Mouse (Mus musculus): ENCODE results near the gene Dlgap1. TPM values are rescaled to one million over a fixed set of nuclear protein-coding genes. Genes with fewer than 3 reads are reported as not detected.

Dlgap1 gene
- 0.07 and 0.08 TPM in 2 replicates for polyA plus RNA-seq (2016; fragmentation: Nextera tagmentation; extraction: Ambion mirVana)

DNA sequence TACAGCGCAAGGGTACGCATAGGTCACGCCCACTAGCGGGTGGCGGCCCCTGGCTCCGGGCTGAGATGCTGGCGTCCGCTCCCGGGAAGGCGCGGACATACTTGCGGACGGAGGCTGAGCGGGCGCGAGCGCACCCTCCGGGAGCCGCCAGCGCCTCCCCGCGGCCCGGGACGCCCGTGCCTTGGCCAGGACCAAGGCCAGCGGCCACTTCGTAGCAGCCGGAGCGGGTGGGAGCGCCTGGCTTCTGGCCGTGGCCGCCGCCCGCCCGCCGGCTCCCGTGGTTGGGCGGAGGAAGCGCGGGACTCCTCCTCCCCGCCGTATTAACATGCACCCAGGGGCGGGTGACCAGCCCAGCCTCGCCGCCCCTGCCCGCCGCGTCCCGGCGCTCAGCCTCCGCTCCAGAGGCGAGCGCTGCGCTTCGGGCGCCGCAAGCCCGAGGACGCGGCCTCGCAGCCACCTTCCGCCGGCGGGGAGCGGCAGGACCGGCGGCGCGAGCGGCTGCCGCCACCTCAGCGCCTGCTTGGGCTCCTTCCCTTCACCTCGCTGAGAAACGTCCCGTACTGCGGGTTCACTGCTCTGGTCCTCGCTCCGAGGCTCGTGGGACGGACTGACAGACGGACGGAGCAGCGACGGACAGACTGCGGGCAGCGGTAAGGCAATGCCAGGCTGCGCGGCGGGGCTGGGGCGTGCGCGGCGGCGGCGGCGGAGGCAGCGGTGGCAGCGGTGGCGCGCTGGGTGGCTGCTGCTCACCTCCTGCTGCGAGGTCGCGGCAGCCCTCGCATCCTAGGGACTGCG is at the start of gene Dlgap1:
Dlgap1 (plus strand) TSS at position 53 of the 795 bp plus-strand sequence.
- Histone ChIP-seq H3K36me3 (no peaks in the 10 kb centered on the region), H3K9ac (no peak within 1 kb of the TSS), H3K4me3 (peak within 1 kb of the TSS; percentile 42), H3K9me3 (replicated peaks) (no peaks in the 10 kb centered on the region), H3K4me2 (peak within 1 kb of the TSS; percentile 68), H3K27ac (no peak within 1 kb of the TSS), H3K27me3 (replicated peaks) (peaks cover 40% of the 10 kb centered on the region), H3K4me1 (0 out of 2 replicates have a peak, but pooled peaks cover 4% of the 10 kb centered on the region)
- WGBS (ENCODE audit: insufficient replicate concordance), result 2% methylated on average over 100 of the region's 105 CpGs
- peak; percentile 81 for ATAC-seq

DNA sequence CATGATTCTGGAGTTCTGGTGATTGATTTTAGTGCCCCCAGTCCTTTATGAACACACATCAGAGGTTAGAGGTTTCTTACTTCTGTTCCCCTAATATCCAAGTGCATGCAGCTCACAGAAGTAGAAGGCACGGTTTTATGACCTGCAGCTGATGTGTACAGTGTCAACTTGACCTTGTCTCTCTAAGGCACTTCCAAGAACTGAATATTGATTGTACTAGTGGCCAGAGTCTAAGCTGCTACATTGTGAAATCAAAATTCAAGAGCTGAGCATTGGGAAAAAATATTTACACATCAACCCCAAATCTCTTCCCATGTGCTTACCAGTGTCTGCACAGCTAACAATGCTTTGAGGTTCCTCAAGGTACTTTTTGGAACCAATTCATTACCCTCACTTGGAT is 13.9 kb upstream of the Dlgap1 start:
- H3K36me3 ChIP-seq, result no peaks in the 10 kb centered on the region
- H3K9ac ChIP-seq, result no peak overlapping the region
- H3K27me3 ChIP-seq (replicated peaks), result no peaks in the 10 kb centered on the region
- no peak overlapping the region for H3K4me2 ChIP-seq
- 31% methylated on average over 1 of the region's 1 CpGs for WGBS (ENCODE audit: insufficient replicate concordance)
- H3K4me1 ChIP-seq, result no peaks in the 10 kb centered on the region
- no peaks in the 10 kb centered on the region for H3K9me3 ChIP-seq (replicated peaks)
- H3K4me3 ChIP-seq, result no peak overlapping the region
- no peak for ATAC-seq
- no peak overlapping the region for H3K27ac ChIP-seq

DNA sequence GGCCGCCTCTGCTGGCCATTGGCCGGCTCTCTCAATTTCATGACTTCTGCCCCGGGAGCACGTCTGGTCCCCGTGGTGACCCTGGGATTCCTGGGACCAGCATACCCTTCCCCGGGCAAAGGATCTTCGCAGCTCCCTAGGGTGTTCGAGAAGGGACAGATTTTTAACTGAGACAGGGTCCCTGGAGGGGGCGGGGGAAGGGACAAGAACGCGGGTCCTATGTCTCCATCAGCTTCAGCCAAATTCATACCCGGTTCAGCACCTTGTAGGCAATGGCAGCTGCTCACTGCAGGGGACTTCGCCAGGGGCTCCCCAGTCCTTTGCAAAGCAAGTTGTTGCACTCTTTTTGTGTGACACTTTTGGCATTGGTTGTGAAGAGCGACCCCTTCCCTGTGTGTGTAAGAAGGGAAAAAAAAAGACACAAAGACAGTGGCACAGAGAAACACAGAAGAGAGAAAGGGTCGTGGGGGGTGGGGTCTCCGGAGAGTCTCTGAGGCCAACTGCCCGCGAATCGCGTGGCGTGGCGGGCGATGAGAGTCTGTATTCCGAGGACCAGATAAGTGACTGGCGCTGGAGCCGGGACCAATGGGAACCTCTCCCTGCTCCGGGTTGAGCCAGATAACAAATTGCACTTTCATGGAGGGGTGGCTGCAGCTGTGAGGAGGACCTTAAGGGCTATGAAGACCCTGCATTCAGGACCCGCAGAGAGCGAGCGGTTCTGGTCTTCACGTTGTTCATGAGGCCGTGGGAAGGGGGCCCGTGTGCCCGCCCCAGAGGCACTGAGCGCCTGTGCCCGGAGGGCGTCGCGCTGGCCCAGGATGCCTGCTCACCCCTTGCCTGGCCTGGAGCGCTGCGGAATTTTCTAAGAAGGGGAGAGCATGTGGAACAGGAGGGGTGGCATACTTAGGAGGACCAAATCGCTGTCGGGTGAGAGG is 1.2 kb downstream of the Dlgap1 start:
- peaks cover 40% of the 10 kb centered on the region for H3K27me3 ChIP-seq (replicated peaks)
- no peak overlapping the region for H3K9ac ChIP-seq
- WGBS (ENCODE audit: insufficient replicate concordance), result 3% methylated on average over 43 of the region's 43 CpGs
- H3K4me2 ChIP-seq, result peak overlapping the region; percentile 68
- ATAC-seq, result no peak
- H3K4me1 ChIP-seq, result 0 out of 2 replicates have a peak, but pooled peaks cover 4% of the 10 kb centered on the region
- H3K4me3 ChIP-seq, result peak overlapping the region; percentile 42
- no peaks in the 10 kb centered on the region for H3K9me3 ChIP-seq (replicated peaks)
- H3K27ac ChIP-seq, result no peak overlapping the region
- H3K36me3 ChIP-seq, result no peaks in the 10 kb centered on the region

DNA sequence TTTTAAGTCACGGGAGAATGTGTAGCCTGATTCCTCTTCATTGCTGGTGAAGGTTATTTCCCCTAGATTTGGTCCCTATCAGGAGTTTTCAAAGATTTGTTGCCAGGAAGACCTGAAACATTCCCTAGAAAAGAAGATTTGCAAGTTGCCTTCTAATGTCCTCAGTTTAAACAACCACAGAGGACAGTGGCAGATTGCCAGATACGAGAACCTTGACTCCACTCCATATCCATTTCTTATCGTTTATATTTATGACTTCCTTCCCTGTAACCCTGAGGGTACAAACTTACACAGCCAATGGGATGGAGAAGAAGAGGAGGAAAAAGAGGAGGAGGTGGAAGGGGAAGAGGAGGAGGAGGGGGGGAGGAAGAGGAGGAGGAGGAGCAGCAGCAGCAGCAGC is 4.2 kb downstream of the Dlgap1 start:
- 57% methylated on average over 3 of the region's 3 CpGs for WGBS (ENCODE audit: insufficient replicate concordance)
- H3K27me3 ChIP-seq (replicated peaks), result peaks cover 39% of the 10 kb centered on the region
- no peaks in the 10 kb centered on the region for H3K36me3 ChIP-seq
- no peak overlapping the region for H3K27ac ChIP-seq
- H3K4me2 ChIP-seq, result no peak overlapping the region
- H3K9me3 ChIP-seq (replicated peaks), result no peaks in the 10 kb centered on the region
- no peak overlapping the region for H3K4me3 ChIP-seq
- no peak overlapping the region for H3K9ac ChIP-seq
- ATAC-seq, result no peak
- 0 out of 2 replicates have a peak, but pooled peaks cover 4% of the 10 kb centered on the region for H3K4me1 ChIP-seq

DNA sequence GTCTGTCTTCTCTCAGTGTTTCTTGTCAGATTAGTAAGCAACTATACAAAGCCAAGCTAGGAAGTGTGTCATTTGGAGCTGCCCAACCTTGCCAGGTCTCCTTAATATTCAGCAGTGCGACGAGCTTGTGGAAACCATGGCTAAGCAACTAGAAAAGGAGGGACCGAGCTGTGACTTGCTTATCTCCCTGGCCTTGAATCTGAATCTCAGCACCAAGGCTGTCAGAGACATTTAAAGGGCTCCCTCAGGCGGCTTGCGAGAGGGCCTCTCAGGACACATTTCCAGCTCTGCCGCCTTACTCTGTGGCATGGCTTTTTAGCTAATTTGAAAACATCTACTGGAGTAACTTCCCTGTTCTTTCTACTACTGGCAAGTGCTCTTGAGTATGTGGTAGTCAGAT is 5.1 kb downstream of the Dlgap1 start:
- H3K36me3 ChIP-seq, result no peaks in the 10 kb centered on the region
- no peak for ATAC-seq
- 0 out of 2 replicates have a peak, but pooled peaks cover 4% of the 10 kb centered on the region for H3K4me1 ChIP-seq
- peaks cover 31% of the 10 kb centered on the region for H3K27me3 ChIP-seq (replicated peaks)
- H3K9ac ChIP-seq, result no peak overlapping the region
- H3K4me2 ChIP-seq, result no peak overlapping the region
- H3K9me3 ChIP-seq (replicated peaks), result no peaks in the 10 kb centered on the region
- WGBS (ENCODE audit: insufficient replicate concordance), result 49% methylated on average over 6 of the region's 6 CpGs
- H3K4me3 ChIP-seq, result no peak overlapping the region
- H3K27ac ChIP-seq, result no peak overlapping the region

DNA sequence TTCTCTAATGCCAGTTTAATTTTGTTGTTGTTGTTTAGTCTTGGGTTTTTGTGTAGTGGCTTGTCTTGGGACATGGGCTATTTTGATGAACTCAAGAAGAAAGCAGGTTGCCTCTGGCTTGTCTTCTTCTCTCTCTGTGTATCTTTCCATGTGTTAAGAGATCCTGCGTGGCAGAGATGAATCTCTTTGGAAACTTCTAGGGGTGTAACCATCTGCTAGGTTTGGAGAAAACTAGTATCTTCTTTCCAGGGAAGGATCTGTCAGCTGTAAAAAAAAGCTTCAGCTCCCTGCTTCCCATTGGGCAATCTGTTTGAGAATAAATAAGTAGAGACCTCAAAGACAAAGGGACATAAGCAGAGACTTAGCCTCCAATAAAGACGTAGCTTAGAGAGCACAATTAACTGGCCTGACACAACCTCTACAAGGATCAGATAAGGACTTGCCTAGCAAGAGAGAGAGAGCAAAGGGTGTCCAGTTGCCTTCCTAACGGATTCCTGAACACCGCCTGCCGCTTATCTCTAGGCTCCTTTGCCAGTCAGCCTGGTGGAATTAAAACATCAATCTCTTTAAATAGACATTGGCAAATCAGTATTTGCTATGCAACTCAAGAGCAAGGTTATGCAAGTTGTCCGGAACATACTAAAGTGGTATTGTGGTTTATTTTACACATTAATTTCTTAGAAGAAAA is 13.5 kb downstream of the Dlgap1 start:
- Histone ChIP-seq H3K4me1 (no peaks in the 10 kb centered on the region), H3K27me3 (replicated peaks) (no peaks in the 10 kb centered on the region), H3K4me3 (no peak overlapping the region), H3K4me2 (no peak overlapping the region), H3K27ac (no peak overlapping the region), H3K36me3 (no peaks in the 10 kb centered on the region), H3K9me3 (replicated peaks) (no peaks in the 10 kb centered on the region), H3K9ac (no peak overlapping the region)
- ATAC-seq, result no peak
- 66% methylated on average over 6 of the region's 6 CpGs for WGBS (ENCODE audit: insufficient replicate concordance)

DNA sequence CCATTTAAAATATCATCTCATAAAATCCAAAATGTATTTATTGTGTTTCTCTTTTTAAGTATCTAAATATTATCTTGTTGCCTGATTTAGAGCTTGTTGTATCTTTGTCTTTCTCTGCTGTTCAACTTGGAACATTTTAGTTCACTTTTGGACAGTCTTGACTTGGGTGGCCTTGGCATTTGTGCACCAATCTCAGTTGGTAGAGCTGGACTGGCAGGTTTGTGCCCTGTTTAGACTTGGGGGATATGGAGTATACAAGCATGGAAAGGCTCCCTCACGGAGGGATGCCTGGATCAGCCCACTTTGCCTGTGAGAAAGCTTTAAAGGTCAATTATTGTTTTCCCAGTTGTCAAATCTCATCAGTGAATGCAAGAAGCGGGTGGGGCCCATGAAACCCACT is 27.5 kb downstream of the Dlgap1 start:
- Histone ChIP-seq H3K9me3 (replicated peaks) (no peaks in the 10 kb centered on the region), H3K4me2 (no peak overlapping the region), H3K27me3 (replicated peaks) (no peaks in the 10 kb centered on the region), H3K9ac (no peak overlapping the region), H3K27ac (no peak overlapping the region), H3K4me3 (no peak overlapping the region), H3K36me3 (no peaks in the 10 kb centered on the region), H3K4me1 (no peaks in the 10 kb centered on the region)
- no peak for ATAC-seq
- 52% methylated on average over 2 of the region's 2 CpGs for WGBS (ENCODE audit: insufficient replicate concordance)

DNA sequence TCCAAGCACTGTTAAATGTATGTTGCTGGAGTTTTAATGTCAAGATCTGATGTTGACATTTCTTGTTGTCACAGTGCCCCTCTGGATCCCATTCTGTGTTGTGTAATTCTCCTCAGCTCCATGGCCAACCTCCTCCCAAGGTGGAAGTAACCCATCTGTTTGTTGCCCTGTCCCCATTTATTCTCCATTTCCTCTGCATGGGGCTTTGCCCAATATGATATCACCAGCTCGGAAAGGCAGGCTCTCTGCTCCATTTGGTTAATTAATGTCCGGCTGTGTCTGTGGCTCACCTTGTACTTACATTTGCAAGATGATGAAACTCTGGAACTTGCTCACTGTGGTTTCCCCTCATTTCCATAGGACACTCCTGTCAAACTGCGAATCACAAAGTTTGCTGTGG is 33.2 kb downstream of the Dlgap1 start:
- no peak overlapping the region for H3K27ac ChIP-seq
- no peak for ATAC-seq
- no peaks in the 10 kb centered on the region for H3K36me3 ChIP-seq
- H3K9ac ChIP-seq, result no peak overlapping the region
- no peak overlapping the region for H3K4me3 ChIP-seq
- 65% methylated on average over 3 of the region's 3 CpGs for WGBS (ENCODE audit: insufficient replicate concordance)
- no peaks in the 10 kb centered on the region for H3K27me3 ChIP-seq (replicated peaks)
- H3K4me1 ChIP-seq, result no peaks in the 10 kb centered on the region
- no peak overlapping the region for H3K4me2 ChIP-seq
- no peaks in the 10 kb centered on the region for H3K9me3 ChIP-seq (replicated peaks)

DNA sequence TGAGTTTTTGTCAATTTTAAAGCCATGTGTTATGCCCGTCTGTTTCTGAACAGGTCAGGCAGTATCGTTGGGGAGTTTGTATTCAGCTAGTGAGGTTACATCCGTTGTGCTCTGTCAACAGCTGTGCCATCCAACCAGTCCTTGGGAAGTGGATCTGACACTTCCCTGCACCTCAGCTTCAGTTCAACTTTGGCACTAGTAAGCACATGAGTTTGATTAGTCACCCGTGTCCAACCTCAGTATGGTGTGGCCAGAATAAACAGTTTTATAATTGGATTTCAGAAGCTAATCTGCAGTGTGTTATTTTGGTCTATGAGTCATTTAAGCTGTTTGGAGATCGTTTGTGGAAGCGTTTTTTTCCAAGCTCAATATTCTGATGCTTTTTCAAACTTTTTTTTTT is 35.8 kb downstream of the Dlgap1 start:
- no peak for ATAC-seq
- 61% methylated on average over 6 of the region's 6 CpGs for WGBS (ENCODE audit: insufficient replicate concordance)
- H3K4me3 ChIP-seq, result no peak overlapping the region

DNA sequence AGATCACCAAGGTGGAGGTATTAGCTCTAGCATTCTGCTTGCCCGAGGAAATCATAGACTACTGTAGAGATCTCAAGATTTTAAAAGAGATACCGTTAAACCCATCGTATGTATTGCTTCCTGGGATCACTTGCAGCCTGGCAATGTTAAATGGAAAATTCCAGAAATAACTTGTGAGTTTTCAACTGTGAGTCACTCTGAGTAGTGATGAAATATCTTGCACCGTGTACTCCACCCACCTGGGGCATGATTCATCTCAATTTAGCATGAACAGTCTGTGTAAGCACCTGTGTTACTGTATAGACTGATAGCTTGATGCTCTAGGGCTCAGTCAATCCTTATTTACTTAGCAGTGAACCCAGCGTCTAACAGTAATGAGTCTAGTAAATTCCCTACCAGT is 38.7 kb downstream of the Dlgap1 start:
- 71% methylated on average over 5 of the region's 5 CpGs for WGBS (ENCODE audit: insufficient replicate concordance)
- no peak overlapping the region for H3K4me2 ChIP-seq
- no peak overlapping the region for H3K4me3 ChIP-seq
- H3K27me3 ChIP-seq (replicated peaks), result no peaks in the 10 kb centered on the region
- H3K27ac ChIP-seq, result no peak overlapping the region
- no peak for ATAC-seq
- H3K4me1 ChIP-seq, result no peaks in the 10 kb centered on the region
- no peak overlapping the region for H3K9ac ChIP-seq
- H3K9me3 ChIP-seq (replicated peaks), result no peaks in the 10 kb centered on the region
- no peaks in the 10 kb centered on the region for H3K36me3 ChIP-seq

More for the DNA sequence above, 35.8 kb downstream of the Dlgap1 start:
- no peak overlapping the region for H3K4me2 ChIP-seq
- H3K9me3 ChIP-seq (replicated peaks), result no peaks in the 10 kb centered on the region
- no peaks in the 10 kb centered on the region for H3K4me1 ChIP-seq
- H3K27ac ChIP-seq, result no peak overlapping the region
- H3K9ac ChIP-seq, result no peak overlapping the region
- no peaks in the 10 kb centered on the region for H3K36me3 ChIP-seq
- no peaks in the 10 kb centered on the region for H3K27me3 ChIP-seq (replicated peaks)

DNA sequence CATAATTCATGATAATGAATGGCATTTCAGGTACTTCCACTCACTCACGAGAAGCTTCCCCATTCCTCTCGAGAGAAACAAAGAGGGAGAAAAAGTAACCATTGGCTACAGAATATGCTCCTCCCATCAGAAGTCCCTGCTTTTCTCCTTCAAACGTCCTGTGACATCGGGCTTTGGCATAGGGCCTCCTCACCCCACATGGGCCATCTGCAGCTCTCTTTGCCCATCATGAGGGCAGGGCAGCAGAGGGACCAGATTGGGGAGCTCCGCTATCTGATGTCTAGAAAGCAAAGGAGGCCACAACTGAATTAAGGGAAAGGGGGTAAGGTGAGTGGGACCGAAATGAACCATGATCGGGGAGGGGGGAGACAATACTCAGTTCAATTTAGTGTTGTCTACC is 47.6 kb downstream of the Dlgap1 start:
- H3K4me2 ChIP-seq, result no peak overlapping the region
- ATAC-seq, result no peak
- H3K4me3 ChIP-seq, result no peak overlapping the region
- no peak overlapping the region for H3K27ac ChIP-seq
- no peaks in the 10 kb centered on the region for H3K4me1 ChIP-seq
- H3K9me3 ChIP-seq (replicated peaks), result no peaks in the 10 kb centered on the region
- no peaks in the 10 kb centered on the region for H3K27me3 ChIP-seq (replicated peaks)
- WGBS (ENCODE audit: insufficient replicate concordance), result 56% methylated on average over 7 of the region's 7 CpGs
- H3K9ac ChIP-seq, result no peak overlapping the region
- no peaks in the 10 kb centered on the region for H3K36me3 ChIP-seq
